Mouse (Mus musculus): Measurements from ENCODE around the gene Btbd35f29. TPM values are rescaled to one million over a fixed set of nuclear protein-coding genes. Genes with fewer than 3 reads are reported as not detected.
"Not testable (repeated sequence)": the region's sequence is repeated elsewhere in the genome, so short reads cannot be mapped to it uniquely, and the experiment has no call there.

Btbd35f29 gene
- total RNA-seq (2021): not detected
- long read RNA-seq: 0 reads

DNA sequence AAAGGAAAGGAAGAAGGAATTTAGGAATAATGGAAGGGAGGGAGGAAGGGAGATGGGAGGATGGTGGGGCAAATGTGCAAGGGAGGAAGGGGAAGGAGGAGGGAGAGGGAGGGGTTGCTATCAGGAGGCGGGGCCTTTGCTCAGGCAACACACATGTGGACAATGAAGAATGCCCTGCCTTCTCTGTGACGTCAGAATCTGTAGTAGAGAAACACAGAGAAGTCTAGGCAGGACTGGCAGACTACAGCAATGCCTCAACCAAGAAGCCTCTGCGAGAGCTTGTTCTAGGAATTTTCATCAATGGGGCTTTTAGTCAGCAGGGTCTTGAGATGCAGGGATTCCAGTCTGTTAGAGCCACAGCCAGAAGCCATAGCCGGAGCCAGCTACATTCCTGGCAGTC, at the start of gene Btbd35f29:
Gene Btbd35f29 (plus strand): TSS at position 301 of the 400 bp plus-strand sequence.
- not testable (repeated sequence) for DNase-seq (ENCODE audit: low spot score in 2 of 2)

DNA sequence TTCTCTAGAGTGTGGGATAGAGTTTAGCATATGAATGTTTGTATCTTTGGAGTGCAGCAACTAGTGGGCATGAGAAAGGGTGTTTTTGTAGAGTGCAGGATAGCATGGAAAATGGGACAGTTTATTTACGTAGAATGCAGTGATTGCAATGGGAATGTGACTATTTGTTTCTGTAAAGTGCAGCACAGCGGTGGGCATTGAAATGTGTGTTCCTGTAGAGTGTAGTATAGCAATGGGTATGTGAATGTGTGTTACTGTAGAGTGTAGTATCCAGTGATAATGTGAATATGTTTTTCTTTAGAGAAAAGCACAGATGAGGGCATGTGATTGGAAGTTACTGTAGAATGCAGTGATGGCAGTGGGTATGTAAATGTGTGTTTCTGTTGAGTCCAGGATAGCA, 23.9 kb downstream of the Btbd35f29 start:
- not testable (repeated sequence) for DNase-seq (ENCODE audit: low spot score in 2 of 2)

DNA sequence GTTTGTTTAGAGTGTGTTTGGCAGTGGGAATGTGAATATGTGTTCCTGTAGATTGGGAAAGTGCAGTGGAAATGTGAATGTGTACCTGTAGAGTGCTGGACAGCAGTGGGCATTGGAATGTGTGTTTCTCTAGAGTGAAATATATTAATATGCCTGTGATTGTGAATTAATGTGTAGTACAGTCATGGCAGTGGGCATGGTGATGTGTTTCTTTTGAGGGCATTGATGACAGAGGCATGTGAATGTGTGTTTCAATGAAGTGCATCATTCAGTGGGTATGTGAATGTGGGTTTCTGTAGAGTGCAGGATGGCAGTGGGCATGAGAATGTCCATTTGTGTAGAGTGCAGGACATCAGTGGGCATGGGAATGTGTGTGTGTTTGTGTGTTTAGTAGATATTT, 27.7 kb downstream of the Btbd35f29 start:
- DNase-seq (ENCODE audit: low spot score in 2 of 2): not testable (repeated sequence)

DNA sequence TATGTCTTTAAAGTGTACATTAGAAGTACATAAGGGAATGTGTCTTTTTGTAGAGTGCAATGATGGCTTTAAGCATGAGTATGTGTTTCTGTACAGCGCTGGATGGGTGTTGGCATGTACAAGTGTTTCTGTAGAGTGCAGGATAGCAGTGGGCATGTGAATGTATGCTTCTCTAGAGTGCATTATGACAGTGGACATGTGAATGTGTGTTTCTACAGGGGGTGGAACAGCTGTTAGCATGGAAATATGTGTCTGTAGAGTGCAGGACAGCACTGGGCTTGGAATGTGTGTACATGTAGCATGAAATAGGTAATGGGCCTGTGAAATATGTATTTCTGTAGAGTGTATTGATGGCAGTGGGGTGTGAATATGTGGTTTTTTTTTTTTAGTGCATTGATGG, 28.4 kb downstream of the Btbd35f29 start:
- DNase-seq (ENCODE audit: low spot score in 2 of 2): not testable (repeated sequence)

DNA sequence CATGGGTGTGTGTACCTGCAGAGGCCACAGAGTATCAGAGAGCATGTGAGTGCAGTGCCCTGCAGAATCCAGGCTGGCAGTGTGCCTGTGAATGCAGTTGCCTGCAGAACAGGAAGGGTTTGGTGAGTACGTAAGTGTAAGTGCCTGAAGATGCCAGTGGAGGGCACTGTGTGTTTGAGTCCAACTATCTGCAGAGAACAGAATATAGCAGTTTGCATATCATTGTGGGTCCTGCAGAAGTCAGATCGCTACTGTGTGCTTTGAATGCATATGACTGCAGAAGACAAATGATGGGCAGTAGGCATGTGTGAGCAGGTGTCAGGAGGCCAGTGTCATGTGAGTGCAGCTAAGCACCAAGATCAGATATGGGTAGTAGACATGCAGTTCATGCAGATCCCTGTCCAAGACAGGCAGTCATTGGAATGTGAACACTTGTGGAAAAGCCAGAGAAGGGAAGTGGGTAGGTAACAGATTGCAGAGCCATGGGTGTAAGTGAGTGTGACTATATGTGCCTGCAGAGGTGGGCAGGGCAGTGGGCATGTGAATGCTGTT, 41.1 kb downstream of the Btbd35f29 start:
- not testable (repeated sequence) for DNase-seq (ENCODE audit: low spot score in 2 of 2)

DNA sequence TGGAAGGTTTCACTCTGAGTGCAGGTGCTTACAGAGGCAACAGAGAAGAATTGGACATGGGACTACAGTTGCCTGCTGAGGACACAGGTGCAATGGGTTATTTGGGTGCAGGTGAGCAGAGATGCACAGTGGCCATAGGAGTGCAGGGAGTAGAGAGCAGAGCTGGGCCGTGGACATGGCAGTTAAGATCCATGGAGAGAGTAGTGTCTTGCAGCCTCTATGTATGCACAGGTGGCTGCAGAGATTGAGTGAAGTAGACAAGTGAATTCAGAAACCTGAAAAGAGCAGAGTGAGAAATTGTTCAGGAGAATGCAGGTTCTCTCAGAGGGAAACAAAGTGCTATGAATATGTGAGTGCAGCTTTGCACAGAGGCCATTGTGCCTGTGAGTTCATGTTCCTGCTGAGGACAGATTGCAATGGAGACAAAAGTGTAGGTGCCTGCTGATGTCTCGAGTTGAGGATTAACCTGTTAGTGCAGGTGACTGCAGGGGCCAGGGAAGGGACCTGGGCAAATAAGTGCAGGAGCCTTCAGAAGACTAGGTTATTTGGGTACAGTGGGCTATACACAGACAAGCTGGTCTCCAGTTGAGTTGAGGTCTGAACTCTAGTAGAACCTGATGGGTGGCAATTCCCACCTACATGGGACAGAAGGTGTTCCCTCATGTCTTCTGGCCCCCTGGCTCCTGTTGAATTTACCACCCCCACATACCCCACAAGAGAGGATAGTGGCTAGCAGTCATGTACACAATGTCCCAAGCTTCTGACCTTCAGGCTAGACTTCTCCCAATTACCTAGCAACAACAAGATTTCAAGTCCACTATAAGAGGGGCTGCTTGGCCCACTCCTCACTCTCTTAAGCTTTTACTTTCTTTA, 42.2 kb downstream of the Btbd35f29 start:
- DNase-seq (ENCODE audit: low spot score in 2 of 2): not testable (repeated sequence)

DNA sequence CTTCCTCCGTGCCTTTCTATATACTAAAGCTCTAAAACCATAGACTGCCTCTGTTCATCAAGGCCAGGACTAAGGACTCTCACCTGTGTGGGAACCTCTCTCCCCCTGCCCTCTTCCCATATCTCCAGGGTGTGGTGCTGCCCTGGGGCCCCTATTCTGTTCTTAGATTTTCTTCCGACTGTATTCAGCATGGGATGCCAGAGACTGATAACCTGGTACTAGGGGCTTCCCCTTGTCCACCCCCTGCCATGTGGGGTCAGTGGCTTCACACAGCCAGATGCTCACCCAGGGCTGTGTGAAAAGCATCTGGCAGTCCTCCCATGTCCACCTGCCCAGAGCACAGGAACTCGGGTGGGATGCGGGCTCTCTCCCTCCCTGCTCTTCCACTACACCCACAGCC, 43.1 kb downstream of the Btbd35f29 start:
- peak in 1 of 2 experiments; percentile 23 for DNase-seq (ENCODE audit: low spot score in 2 of 2)

DNA sequence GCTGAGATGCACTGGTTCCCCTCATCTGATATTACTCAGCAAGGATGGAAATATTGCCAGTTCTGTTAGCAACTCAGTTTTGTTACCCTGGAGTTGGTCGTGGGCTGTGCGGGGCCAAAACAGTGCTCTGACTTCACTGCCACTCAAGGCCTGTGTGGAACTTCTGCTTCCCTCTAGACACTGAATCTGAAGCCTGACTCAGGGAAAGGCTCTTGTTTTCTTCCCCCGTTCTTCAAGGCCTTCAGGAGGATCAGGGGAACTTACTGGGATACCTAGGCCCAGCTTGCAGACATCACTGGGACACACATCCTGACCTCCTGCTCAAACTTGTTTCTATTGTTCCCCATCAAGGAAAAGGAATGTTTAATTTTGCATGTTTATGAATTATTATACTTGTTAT, 45.2 kb downstream of the Btbd35f29 start:
- not testable (repeated sequence) for DNase-seq (ENCODE audit: low spot score in 2 of 2)

DNA sequence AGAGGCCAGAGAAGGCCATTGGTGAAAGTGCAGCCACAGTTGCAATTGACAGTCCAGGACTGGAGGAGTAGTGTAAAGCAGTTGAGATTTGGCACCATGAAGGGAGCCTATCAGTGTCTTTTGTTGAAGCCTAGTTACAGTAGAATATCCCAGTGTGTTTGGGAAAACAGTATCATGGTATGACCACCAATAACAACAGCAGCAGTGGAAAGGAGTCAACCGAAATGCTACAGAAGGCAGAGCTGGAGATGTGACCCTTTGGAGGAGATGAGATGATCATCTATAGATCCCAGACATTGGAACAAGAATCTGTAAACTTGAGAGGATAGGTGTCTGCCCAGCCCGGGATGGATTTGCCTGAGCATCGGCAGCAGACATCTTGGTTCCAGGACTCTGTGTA, 47.7 kb downstream of the Btbd35f29 start:
- DNase-seq (ENCODE audit: low spot score in 2 of 2): not testable (repeated sequence)

Other genes with a start within 250 kb of the Btbd35f29 start
- gene Spin2f, start 136.2 kb downstream of the Btbd35f29 start, total RNA-seq (2021): not detected
- gene Btbd35f26, start 218.8 kb downstream of the Btbd35f29 start, total RNA-seq (2021): not detected

Measured in layer of hippocampus, postnatal 10 days (tissue).